Mouse (Mus musculus): Measurements from ENCODE around the gene D630039A03Rik.

Gene D630039A03Rik

DNA sequence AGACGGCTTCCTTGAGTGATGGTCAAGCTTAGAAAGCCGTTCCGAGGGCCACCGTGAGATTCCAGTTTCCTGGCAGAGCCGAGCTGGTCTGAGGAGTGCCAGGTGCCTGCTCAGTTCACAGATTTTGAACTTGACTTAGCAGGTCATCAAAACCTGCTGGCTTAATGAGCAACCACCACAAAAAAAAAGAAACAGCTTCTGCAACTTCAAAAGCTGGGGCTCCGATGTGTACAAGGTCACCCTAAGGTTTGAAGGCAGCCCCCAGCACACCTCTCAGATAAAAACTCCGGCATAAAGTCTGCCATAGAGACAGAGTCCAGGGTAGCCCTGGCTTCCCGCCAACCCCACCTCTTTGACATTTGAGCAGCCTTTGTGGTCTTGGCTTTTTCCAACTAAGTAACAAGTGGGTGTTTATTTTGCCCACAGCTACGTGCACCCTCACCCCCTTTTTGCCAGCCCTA, at the start of gene D630039A03Rik:
TSS of gene D630039A03Rik (minus strand) at position 97 of the 461 bp plus-strand sequence.
- peak in 1 of 2 experiments; percentile 9 for DNase-seq (ENCODE audit: low spot score in 2 of 2)

- DNase-seq (ENCODE audit: low spot score in 2 of 2) = no peak
These were observed 49.4 kb upstream of the D630039A03Rik start for GRCm38 (mm10) chr4:57965516-57965915.

DNA sequence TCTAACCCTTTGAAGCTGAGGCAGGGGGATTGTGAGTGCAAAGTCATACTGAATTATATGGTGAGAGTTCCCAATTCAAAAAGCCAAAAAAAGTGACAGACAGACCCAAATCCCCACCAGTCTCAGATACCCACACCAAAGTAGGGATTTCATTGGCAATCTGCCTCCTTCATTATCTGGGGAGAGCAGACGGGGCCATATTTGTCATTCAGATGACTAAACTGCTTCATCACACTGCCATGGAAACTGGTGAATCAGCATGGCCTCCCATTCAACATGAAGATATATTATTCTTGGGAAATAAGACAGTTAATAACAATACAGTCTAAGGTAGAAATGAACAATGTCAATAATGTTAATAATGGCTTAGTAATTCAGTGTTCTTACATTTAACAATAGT, 48.0 kb upstream of the D630039A03Rik start:
- no peak for DNase-seq (ENCODE audit: low spot score in 2 of 2)

- DNase-seq (ENCODE audit: low spot score in 2 of 2) = no peak
These were observed 43.0 kb upstream of the D630039A03Rik start for GRCm38 (mm10) chr4:57959056-57959455.

GRCm38 (mm10) chr4:57958098-57958497, 42.0 kb upstream of the D630039A03Rik start:
- peak; percentile 18 to 45 for DNase-seq (ENCODE audit: low spot score in 2 of 2)

- DNase-seq (ENCODE audit: low spot score in 2 of 2) = no peak
These were observed 41.3 kb upstream of the D630039A03Rik start for GRCm38 (mm10) chr4:57957200-57958085.

DNA sequence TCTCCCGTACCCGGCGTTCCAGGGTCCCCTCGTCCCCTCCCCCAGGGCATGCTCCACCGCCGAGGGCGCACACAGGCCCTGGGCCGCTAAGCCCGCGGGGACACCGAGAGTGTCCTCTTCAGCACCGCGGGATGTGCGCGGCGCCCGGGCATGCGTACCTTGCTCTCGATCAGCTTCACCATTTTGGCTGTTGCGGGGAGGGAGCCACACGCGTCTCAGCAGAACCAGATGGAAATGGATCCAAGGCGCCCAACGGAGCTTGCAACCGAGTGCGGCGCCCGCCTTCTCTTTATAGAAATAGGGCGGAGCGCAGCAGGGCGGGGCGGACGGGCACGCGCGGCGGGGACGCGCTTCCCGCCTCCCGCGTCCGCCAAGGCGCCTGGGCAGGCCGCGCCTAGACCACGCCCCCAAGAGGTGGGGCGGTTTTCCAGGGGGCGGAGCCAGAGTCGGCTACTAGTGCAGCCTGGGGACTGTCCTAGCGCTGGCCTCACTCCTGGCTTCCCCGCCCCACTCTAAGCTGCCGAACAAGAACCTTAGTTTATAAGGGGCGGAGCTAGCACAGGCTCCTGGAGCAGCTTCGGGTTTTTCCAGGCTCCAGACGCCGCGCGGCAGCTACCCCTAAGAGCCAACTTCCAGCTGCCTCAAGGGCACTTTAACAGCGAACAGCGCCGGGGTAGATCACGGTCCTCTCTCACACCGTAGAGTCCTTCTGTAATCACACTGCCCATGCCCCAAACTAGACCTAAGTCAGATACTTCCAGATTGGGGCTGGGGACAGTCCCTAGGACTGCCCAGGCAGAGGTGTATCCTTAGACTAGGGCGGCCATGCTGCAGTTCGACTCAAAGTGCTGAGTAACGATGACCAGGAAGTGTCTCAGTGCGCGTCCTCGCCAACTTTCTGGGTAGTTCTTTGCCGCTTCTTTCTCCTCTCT, 40.2 kb upstream of the D630039A03Rik start, which contains the start of gene Txn1:
TSS of gene Txn1 (minus strand) at position 383 of the 932 bp plus-strand sequence.
- peak; percentile 92 to 94 for DNase-seq (ENCODE audit: low spot score in 2 of 2)

- peak; percentile 32 to 34 for DNase-seq (ENCODE audit: low spot score in 2 of 2)
These were observed 39.5 kb upstream of the D630039A03Rik start for GRCm38 (mm10) chr4:57955544-57955958.

GRCm38 (mm10) chr4:57954991-57955390, 38.9 kb upstream of the D630039A03Rik start:
- DNase-seq (ENCODE audit: low spot score in 2 of 2) = no peak

DNA sequence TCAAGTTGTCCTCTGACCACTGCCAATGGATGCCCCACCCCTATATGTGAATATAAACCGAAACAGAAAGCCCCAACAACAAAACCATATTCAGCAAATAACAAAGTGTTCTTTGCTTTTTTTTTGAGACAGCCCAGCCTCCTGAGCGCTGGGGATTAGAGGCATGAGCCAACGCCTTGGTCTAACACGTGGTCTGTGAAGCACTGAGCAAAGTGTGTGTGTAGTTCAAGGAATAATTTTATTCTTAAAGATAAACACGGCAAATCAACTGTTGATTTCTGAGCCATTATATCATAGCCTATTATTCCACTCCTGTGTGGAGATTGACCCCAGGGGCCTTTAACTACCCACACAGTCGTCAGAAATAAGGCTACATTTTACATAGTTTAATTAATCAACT, 38.5 kb upstream of the D630039A03Rik start:
- peak; percentile 8 to 41 for DNase-seq (ENCODE audit: low spot score in 2 of 2)

DNA sequence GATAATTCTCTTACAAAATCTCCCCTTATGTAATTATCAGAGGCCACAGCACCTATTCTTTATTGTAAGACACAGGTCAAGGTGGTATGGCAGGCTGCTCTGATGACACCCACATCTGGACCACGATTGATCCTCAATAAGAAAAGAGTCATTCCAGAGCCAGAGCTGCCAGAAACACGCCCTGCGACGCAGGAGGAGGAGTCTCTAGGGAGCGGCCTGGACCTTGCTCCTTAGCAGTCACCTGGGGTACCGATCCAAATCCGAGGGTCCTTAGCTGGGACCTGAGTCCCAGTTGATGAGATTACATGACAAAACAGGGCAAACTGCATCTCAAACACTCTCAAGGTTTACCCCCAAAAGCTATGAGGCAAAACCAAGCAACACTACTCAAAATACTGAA, 37.7 kb upstream of the D630039A03Rik start:
- no peak for DNase-seq (ENCODE audit: low spot score in 2 of 2)

GRCm38 (mm10) chr4:57952891-57953290, 36.8 kb upstream of the D630039A03Rik start:
- no peak for DNase-seq (ENCODE audit: low spot score in 2 of 2)

DNA sequence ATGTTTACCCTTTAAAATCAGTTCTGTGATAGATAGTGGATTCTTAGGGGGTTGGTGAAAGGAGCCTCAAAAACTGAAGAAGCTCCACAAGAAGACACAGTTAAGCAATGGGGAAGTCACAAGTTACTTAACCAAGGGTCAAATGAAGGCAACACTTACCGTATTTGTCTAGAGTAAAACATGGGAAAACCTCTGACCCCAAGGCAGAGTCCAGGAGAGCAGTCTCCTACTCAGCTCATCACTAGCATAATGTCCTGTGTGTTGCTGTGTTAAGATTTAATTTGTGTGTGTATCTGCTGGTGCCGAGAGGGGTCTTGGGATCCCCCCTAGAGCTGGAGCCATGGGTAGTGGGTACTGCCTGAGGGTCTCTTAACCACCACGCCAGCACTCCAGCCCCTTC, 36.3 kb upstream of the D630039A03Rik start:
- no peak for DNase-seq (ENCODE audit: low spot score in 2 of 2)

- DNase-seq (ENCODE audit: low spot score in 2 of 2) = no peak
These were observed 33.8 kb upstream of the D630039A03Rik start for GRCm38 (mm10) chr4:57949866-57950265.

- DNase-seq (ENCODE audit: low spot score in 2 of 2) = no peak
These were observed 31.4 kb upstream of the D630039A03Rik start for GRCm38 (mm10) chr4:57947476-57947875.

GRCm38 (mm10) chr4:57947036-57947435, 30.9 kb upstream of the D630039A03Rik start:
- DNase-seq (ENCODE audit: low spot score in 2 of 2) = no peak

GRCm38 (mm10) chr4:57942892-57943291, 26.8 kb upstream of the D630039A03Rik start:
- DNase-seq (ENCODE audit: low spot score in 2 of 2) = no peak

DNA sequence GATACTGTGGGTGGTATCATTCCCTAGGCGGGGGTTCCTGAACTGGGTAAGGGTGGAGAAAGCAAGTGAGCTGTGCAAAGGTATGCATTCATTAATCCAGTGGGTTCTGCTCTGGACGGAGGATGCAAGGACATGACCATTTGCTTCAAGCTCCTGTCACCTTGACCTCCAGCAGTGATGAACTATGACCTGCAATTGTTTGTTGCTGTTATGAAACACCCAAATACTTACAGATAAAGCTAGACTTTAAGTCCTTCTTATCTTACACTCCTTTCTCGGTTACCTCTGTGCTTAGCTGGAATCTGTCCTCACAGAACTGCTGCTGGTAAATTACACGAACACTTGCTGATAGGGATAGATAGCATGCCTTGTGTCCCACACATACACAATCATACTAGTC, 24.5 kb upstream of the D630039A03Rik start:
- DNase-seq (ENCODE audit: low spot score in 2 of 2) = no peak

DNA sequence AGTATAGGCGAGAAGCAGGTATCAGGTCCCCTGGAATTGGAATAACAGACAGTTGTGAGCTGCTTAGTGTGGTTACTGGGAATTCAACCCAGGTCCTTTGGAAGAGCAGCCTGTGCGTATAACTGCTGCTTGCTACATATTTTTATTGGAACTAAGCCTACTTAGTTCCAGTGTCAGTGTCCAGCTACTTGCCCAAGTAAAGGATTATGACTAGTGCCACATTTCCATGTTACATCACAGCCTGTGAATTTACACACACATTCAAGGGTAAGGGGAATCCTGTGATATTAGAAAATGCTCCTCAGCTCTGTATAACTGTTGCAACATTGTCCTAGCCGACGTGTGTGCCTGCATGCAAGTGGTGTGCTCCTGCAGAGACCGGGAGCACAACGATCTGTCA, 21.2 kb upstream of the D630039A03Rik start:
- no peak for DNase-seq (ENCODE audit: low spot score in 2 of 2)

DNA sequence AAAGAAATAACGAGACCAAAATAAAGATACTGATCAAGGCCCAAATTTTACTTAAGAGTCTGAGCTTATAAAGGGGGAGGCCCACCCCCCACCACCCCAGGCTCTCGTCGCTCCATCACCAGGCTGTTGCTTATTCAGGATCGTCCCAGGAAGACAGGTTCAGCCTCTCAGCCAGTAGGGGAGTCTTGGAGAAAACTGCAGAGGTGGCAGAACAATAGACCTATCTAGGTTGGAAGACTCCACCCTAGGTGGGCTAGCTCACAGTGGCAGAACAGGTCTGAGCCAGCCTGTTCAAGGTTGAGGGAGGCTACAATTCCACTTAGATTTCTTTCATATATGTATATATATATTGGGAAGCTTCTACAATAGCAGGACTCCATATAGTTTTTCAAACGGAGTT, 18.1 kb upstream of the D630039A03Rik start:
- DNase-seq (ENCODE audit: low spot score in 2 of 2) = no peak

GRCm38 (mm10) chr4:57930559-57931170, 14.6 kb upstream of the D630039A03Rik start:
- DNase-seq (ENCODE audit: low spot score in 2 of 2) = no peak
